Mouse (Mus musculus): ENCODE data around the gene Zfpm1. TPM values are rescaled to one million over a fixed set of nuclear protein-coding genes. Genes with fewer than 3 reads are reported as not detected.

The Zfpm1 gene
- polyA plus RNA-seq, 1 experiment from 2014 or later: 1.4 TPM

DNA sequence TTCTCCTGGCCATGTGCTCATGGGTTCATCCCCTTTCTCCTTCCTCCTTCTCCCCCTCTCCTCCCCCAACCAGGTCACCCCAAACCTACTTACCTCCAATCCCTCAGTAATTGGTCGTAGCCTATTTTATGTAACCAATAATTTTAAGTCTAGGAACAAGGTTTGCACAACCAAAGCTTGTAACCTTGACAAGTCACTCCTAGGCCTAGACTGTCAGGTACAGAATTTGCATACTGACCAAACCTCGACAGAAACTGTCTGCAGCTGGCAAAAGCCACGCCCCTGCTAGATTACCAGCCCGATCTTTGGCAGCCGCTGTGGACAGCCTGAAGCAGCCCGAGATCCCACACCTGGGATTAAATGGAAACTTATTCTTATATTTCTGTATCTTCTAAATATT lies 89.8 kb downstream of the Zfpm1 start:
- H3K36me3 ChIP-seq (ENCODE audit: control insufficient read depth, insufficient read depth, low read length): no peaks in the 10 kb centered on the region
- 0 out of 2 replicates have a peak, but pooled peaks cover 4% of the 10 kb centered on the region for H3K4me1 ChIP-seq (replicated peaks; ENCODE audit: control insufficient read depth, insufficient read depth, low read length)
- no peaks in the 10 kb centered on the region for H3K27me3 ChIP-seq (ENCODE audit: control insufficient read depth, insufficient read depth, low read length)
- H3K27ac ChIP-seq (ENCODE audit: low read depth, low read length): no peak overlapping the region
- no peak overlapping the region for H3K4me2 ChIP-seq (ENCODE audit: low read depth, low read length, severe bottlenecking)
- 72% methylated on average over 6 of the region's 6 CpGs for WGBS
- ATAC-seq (replicated peaks; ENCODE audit: low FRiP score) (no peak), DNase-seq (ENCODE audit: low spot score) (no peak)
- H3K9me3 ChIP-seq (ENCODE audit: control insufficient read depth, low read length): no peaks in the 10 kb centered on the region
- no peak overlapping the region for H3K9ac ChIP-seq (ENCODE audit: low read length)
- no peak overlapping the region for H3K4me3 ChIP-seq (ENCODE audit: low read depth, low read length)

DNA sequence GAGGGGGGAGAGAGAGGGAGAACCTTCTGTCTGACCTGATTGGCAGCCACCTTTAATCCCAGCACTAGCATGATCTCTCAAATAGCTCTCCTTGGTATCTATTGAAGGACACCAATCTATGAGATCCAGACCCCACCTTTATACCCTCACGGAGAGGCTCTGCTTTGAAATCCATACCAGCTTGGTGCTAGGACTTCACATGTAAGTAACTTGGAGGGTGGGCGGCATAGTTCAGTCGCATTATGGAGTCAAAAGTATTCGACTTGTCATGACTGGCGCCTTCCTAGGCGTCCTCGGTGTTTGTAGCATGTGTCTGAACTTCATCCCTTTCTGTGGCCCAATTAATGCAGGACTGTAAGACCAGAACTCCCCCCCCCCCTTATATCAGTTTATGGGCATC lies 93.4 kb downstream of the Zfpm1 start:
- H3K9me3 ChIP-seq (ENCODE audit: control insufficient read depth, low read length): no peaks in the 10 kb centered on the region
- 92% methylated on average over 7 of the region's 7 CpGs for WGBS

DNA sequence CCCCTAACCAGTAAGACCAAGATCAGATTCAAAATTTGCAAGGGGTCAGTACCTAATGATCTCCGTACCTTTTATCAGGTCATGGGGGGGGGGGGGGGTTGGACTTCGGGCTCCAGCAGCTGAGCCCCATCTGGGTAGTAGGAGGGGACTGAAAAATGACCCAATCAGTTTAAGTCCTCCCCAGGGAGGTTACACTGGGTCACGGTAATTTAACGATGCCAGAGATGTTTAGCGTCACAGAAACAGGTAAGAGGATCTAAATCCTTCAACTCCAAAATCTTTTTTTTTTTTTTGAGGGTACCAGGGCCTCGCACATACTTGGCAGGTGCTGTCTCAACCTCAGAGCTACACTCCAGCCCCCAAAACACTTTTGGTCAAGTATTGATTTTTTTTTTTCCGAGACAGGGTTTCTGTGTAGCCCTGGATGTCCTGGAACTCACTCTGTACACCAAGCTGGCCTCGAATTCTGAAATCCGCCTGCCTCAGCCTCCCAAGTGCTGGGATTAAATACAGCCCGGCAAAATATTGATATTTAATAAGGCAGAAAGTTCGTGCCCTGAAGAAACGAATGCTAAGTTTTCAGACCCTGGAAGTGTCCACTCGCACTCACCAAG lies 93.9 kb downstream of the Zfpm1 start:
- 26% methylated on average over 13 of the region's 13 CpGs for WGBS

More for the DNA sequence above, 93.4 kb downstream of the Zfpm1 start:
- Histone ChIP-seq H3K4me1 (replicated peaks; ENCODE audit: control insufficient read depth, insufficient read depth, low read length) (peaks cover 2% of the 10 kb centered on the region; the same call in 1 of the 2 replicates), H3K27ac (ENCODE audit: low read depth, low read length) (no peak overlapping the region), H3K4me2 (ENCODE audit: low read depth, low read length, severe bottlenecking) (no peak overlapping the region), H3K9ac (ENCODE audit: low read length) (no peak overlapping the region), H3K36me3 (ENCODE audit: control insufficient read depth, insufficient read depth, low read length) (no peaks in the 10 kb centered on the region), H3K4me3 (ENCODE audit: low read depth, low read length) (no peak overlapping the region), H3K27me3 (ENCODE audit: control insufficient read depth, insufficient read depth, low read length) (no peaks in the 10 kb centered on the region)
- DNase-seq (ENCODE audit: low spot score) (no peak), ATAC-seq (replicated peaks; ENCODE audit: low FRiP score) (0 out of 2 replicates have a peak, but pooled peaks have one; percentile 6)

DNA sequence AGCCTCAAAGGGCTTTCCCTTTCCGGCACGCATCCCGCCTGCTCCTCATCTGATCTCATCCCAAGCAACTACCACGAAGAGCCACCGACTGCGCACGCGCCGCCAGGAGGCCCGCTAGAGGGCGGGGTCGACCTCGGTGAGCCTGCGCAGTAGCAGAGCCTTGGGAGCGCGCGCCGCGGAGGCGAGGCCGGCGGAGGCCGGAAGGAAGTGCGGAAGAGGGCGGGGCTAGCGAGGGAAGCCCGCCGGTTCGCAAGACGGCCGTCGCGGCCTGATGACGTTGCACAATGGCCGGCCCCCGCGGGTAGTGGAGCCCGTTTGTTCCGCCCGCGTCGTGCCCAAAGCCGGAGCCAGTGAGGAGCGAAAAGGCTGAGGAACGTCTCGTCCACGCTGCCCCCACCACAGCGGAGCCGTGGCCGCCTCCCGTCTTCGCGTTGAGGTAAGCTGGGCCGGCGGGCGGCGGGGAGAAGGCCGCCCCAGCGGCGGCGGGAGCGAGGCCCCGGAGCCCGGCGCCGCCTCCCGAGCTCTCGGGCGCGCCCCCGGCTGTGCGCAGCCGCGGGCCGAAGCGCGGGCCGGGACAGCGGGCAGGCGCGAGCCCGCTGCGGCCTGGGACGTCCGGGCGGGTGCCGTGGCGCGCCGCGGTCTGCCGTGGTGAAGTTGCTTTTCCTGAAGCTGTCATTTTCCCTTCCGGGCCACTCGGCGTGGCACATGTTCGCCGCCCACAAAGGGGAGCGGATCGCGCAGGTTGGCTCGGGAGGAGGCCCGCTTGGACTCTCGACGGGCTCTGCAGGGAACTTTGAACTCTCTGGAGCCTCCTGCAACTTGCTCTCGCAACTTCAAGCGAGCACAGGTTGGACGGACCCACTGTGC lies 94.7 kb downstream of the Zfpm1 start, which contains the start of gene Zc3h18:
Gene Zc3h18 (plus strand): TSS at position 245 of the 867 bp plus-strand sequence.
- Histone ChIP-seq H3K4me3 (ENCODE audit: low read depth, low read length) (peak within 1 kb of the TSS; percentile 82), H3K27me3 (ENCODE audit: control insufficient read depth, insufficient read depth, low read length) (no peaks in the 10 kb centered on the region), H3K27ac (ENCODE audit: low read depth, low read length) (peak within 1 kb of the TSS; percentile 44), H3K4me1 (replicated peaks; ENCODE audit: control insufficient read depth, insufficient read depth, low read length) (peaks cover 2% of the 10 kb centered on the region; the same call in 1 of the 2 replicates), H3K4me2 (ENCODE audit: low read depth, low read length, severe bottlenecking) (peak within 1 kb of the TSS; percentile 49), H3K9ac (ENCODE audit: low read length) (peak within 1 kb of the TSS; percentile 74), H3K9me3 (ENCODE audit: control insufficient read depth, low read length) (no peaks in the 10 kb centered on the region), H3K36me3 (ENCODE audit: control insufficient read depth, insufficient read depth, low read length) (no peaks in the 10 kb centered on the region)
- ATAC-seq (replicated peaks; ENCODE audit: low FRiP score): peak; percentile 91
- peak; percentile 100 for DNase-seq (ENCODE audit: low spot score)
- WGBS: under 1% methylated on average over 82 of the region's 107 CpGs

More for the DNA sequence above, 93.9 kb downstream of the Zfpm1 start:
- Histone ChIP-seq H3K27me3 (ENCODE audit: control insufficient read depth, insufficient read depth, low read length) (no peaks in the 10 kb centered on the region), H3K9ac (ENCODE audit: low read length) (peak overlapping the region; percentile 44; the same call in 1 of the 2 replicates), H3K4me3 (ENCODE audit: low read depth, low read length) (peak overlapping the region; percentile 82), H3K4me2 (ENCODE audit: low read depth, low read length, severe bottlenecking) (peak overlapping the region; percentile 49), H3K36me3 (ENCODE audit: control insufficient read depth, insufficient read depth, low read length) (no peaks in the 10 kb centered on the region), H3K9me3 (ENCODE audit: control insufficient read depth, low read length) (no peaks in the 10 kb centered on the region), H3K27ac (ENCODE audit: low read depth, low read length) (peak overlapping the region; percentile 37; the same call in 1 of the 2 replicates), H3K4me1 (replicated peaks; ENCODE audit: control insufficient read depth, insufficient read depth, low read length) (peaks cover 2% of the 10 kb centered on the region; the same call in 1 of the 2 replicates)
- no peak for DNase-seq (ENCODE audit: low spot score)
- peak; percentile 25 for ATAC-seq (replicated peaks; ENCODE audit: low FRiP score)

DNA sequence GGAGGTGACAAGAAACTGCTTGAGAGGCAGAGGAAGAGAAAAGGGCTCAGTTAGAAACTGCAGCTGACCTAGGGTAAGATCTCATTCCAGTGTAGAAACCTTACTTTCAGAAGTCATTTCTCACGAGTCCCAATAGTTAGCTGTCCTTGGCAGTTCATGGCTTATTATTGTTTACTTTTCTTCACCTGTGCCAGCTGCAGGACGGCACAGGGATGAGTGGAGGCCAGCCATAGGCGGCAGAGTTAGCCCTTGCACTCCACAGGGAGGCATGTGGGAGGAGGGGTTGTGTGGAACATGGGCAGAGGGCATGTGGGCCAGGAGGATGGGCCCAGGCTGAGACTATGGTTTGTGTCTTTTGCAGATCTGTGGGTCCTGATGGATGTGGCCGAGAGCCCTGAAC lies 101.1 kb downstream of the Zfpm1 start:
- H3K9me3 ChIP-seq (ENCODE audit: control insufficient read depth, low read length): no peaks in the 10 kb centered on the region
- WGBS: 81% methylated on average over 4 of the region's 4 CpGs
- no peaks in the 10 kb centered on the region for H3K27me3 ChIP-seq (ENCODE audit: control insufficient read depth, insufficient read depth, low read length)
- ATAC-seq (replicated peaks; ENCODE audit: low FRiP score) (no peak), DNase-seq (ENCODE audit: low spot score) (no peak)
- H3K4me1 ChIP-seq (replicated peaks; ENCODE audit: control insufficient read depth, insufficient read depth, low read length): no peaks in the 10 kb centered on the region; the same call in 1 of the 2 replicates
- H3K9ac ChIP-seq (ENCODE audit: low read length): no peak overlapping the region
- H3K4me3 ChIP-seq (ENCODE audit: low read depth, low read length): no peak overlapping the region
- no peak overlapping the region for H3K4me2 ChIP-seq (ENCODE audit: low read depth, low read length, severe bottlenecking)
- H3K36me3 ChIP-seq (ENCODE audit: control insufficient read depth, insufficient read depth, low read length): peaks cover 9% of the 10 kb centered on the region; the same call in 1 of the 2 replicates
- no peak overlapping the region for H3K27ac ChIP-seq (ENCODE audit: low read depth, low read length)

Other genes with a start within 250 kb of the Zfpm1 start
- gene Trhr2, start 78.6 kb downstream of the Zfpm1 start, polyA plus RNA-seq (2014; fragmentation: Nextera tagmentation; extraction: Ambion mirVana): not detected in 2 replicates
- 54.8 and 57.4 TPM in 2 replicates for gene Zc3h18, start 94.5 kb downstream of the Zfpm1 start, polyA plus RNA-seq (2014; fragmentation: Nextera tagmentation; extraction: Ambion mirVana)
- gene Il17c, start 139.9 kb downstream of the Zfpm1 start, polyA plus RNA-seq (2014; fragmentation: Nextera tagmentation; extraction: Ambion mirVana): not detected in 2 replicates
- 52.3 and 58.2 TPM in 2 replicates for gene Cyba, start 150.8 kb downstream of the Zfpm1 start, polyA plus RNA-seq (2014; fragmentation: Nextera tagmentation; extraction: Ambion mirVana)
- gene Mvd, start 161.3 kb downstream of the Zfpm1 start, polyA plus RNA-seq (2014; fragmentation: Nextera tagmentation; extraction: Ambion mirVana): 47.4 and 50.3 TPM in 2 replicates
- gene Snai3, start 178.6 kb downstream of the Zfpm1 start, polyA plus RNA-seq (2014; fragmentation: Nextera tagmentation; extraction: Ambion mirVana): 0.37 TPM in 1 of 2 replicates, not detected in the other
- gene Rnf166, start 193.9 kb downstream of the Zfpm1 start, polyA plus RNA-seq (2014; fragmentation: Nextera tagmentation; extraction: Ambion mirVana): 31.2 and 36.0 TPM in 2 replicates
- gene Ctu2, start 194.0 kb downstream of the Zfpm1 start, polyA plus RNA-seq (2014; fragmentation: Nextera tagmentation; extraction: Ambion mirVana): 75.7 and 84.5 TPM in 2 replicates